Mouse (Mus musculus): ENCODE results near the gene Spg21. TPM values are rescaled to one million over a fixed set of nuclear protein-coding genes. Genes with fewer than 3 reads are reported as not detected.

Gene Spg21
- polyA plus RNA-seq (2016; fragmentation: Nextera tagmentation; extraction: Ambion mirVana) = 93.8 TPM in 2 replicates

DNA sequence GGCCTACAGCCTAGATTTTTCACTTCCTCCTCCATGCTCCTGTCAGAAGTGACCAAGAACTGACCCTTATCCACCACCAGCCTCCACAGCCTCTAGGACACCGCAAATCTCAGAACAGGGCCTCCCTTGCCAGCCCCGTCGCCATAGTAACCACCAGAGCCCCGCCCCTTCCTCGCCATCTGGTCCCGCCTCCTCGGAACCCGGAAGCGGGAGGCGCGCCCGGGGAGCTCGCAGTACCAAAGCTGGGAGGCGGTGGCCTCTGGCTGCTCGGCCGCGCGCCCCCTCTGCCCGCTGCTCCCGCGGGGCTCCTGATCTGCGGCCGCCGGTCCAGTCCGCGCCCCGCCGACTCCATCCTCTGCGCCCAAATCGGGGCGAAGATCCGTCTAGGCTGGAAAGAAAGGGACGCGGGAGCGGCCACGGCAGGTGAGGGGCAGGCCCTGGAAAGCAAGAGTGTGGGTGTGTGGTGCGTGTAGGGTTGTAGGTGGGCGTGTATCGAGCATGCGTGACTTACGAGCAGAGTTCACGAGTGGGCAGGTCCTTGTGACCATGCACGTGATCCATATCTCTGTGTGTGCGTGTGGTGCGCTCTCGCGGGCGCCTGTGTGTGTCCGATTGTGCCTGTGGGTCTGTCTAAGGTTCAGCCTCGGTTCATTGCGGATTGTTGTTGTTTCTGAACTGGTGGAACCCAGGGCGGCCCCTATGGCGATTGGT, at the start of gene Spg21:
Gene Spg21, plus strand, starts transcription at position 216 of the 711 bp plus-strand sequence.
- under 1% methylated on average over 52 of the region's 53 CpGs for WGBS
- peak; percentile 97 for DNase-seq (ENCODE audit: extremely low spot score, low spot score)
- Histone ChIP-seq H3K27ac (peak within 1 kb of the TSS; percentile 92), H3K9me3 (no peaks in the 10 kb centered on the region), H3K27me3 (ENCODE audit: poor library complexity, severe bottlenecking) (no peaks in the 10 kb centered on the region), H3K36me3 (replicated peaks) (peaks cover 14% of the 10 kb centered on the region), H3K4me1 (peaks cover 30% of the 10 kb centered on the region), H3K4me3 (peak within 1 kb of the TSS; percentile 96)

DNA sequence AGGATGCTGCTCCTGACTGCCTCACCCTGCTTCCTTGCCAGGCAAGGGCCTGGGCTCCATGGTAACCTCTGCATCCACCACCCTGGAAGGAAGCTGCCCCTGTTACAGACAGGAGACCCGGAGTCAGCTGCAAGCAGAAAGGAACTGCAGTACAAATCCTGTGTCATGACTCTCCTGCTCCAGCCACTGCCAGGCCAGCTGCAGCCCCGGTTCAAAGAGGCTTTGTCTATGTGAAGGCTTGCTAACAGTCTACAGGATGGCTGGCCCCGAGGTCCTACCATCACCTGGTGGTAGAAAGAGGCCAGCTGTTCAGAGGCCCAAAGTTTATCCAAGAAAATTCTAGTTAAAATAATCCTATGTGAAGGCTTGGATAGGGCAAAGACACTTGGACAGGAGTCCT, 49.4 kb upstream of the Spg21 start:
- 80% methylated on average over 3 of the region's 3 CpGs for WGBS
- DNase-seq (ENCODE audit: extremely low spot score, low spot score) = no peak

DNA sequence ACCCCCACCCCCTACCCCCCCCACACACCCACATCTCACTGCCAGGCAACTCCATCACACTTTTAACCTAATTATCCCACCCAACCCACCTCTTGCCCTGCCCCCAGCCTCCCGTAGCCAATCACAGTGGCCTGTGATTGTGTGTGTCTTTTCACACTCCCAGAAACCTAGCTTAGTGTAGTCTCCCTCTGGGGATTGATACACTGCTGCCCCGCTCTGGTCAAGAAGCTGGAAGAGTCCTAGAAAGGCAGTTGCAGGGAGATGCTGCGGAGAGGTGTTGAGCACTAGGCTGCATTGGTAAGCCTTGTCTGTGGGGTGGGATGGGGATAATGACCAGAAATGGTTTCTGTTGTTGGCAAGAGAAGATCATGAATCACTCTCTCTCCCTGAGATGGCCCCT, 43.0 kb upstream of the Spg21 start:
- H3K27ac ChIP-seq = no peak overlapping the region
- WGBS = 42% methylated on average over 3 of the region's 3 CpGs
- DNase-seq (ENCODE audit: extremely low spot score, low spot score) = no peak
- no peaks in the 10 kb centered on the region for H3K36me3 ChIP-seq (replicated peaks)
- no peaks in the 10 kb centered on the region for H3K27me3 ChIP-seq (ENCODE audit: poor library complexity, severe bottlenecking)
- H3K4me3 ChIP-seq = no peak overlapping the region
- H3K4me1 ChIP-seq = peaks cover 4% of the 10 kb centered on the region; the same call in 1 of the 2 replicates
- H3K9me3 ChIP-seq = no peaks in the 10 kb centered on the region

More for the DNA sequence above, 49.4 kb upstream of the Spg21 start:
- Histone ChIP-seq H3K4me1 (no peaks in the 10 kb centered on the region), H3K9me3 (no peaks in the 10 kb centered on the region), H3K27me3 (ENCODE audit: poor library complexity, severe bottlenecking) (no peaks in the 10 kb centered on the region), H3K27ac (no peak overlapping the region), H3K36me3 (replicated peaks) (no peaks in the 10 kb centered on the region; the same call in 1 of the 2 replicates), H3K4me3 (no peak overlapping the region)

DNA sequence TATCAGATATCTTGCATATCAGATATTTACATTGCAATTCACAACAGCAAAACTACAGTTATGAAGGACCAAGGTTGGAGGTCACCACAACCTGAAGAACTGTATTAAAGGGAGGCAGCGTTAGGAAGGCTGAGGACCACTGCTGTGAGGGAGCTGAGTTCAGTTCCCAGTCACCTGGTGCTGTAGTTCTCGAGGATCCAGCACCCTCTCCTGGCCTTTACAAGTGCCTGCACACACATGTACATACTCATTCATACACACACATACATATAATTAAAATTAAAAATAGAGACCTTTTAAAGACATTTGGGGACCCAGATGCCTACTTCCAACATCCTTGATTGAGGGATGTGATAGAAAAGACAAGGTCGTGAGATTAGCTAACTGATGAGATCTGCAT, 41.1 kb upstream of the Spg21 start:
- H3K4me1 ChIP-seq = peaks cover 4% of the 10 kb centered on the region; the same call in 1 of the 2 replicates
- 78% methylated on average over 3 of the region's 3 CpGs for WGBS
- H3K4me3 ChIP-seq = no peak overlapping the region
- no peaks in the 10 kb centered on the region for H3K9me3 ChIP-seq
- no peaks in the 10 kb centered on the region for H3K27me3 ChIP-seq (ENCODE audit: poor library complexity, severe bottlenecking)
- no peak overlapping the region for H3K27ac ChIP-seq
- DNase-seq (ENCODE audit: extremely low spot score, low spot score) = no peak
- no peaks in the 10 kb centered on the region for H3K36me3 ChIP-seq (replicated peaks)

DNA sequence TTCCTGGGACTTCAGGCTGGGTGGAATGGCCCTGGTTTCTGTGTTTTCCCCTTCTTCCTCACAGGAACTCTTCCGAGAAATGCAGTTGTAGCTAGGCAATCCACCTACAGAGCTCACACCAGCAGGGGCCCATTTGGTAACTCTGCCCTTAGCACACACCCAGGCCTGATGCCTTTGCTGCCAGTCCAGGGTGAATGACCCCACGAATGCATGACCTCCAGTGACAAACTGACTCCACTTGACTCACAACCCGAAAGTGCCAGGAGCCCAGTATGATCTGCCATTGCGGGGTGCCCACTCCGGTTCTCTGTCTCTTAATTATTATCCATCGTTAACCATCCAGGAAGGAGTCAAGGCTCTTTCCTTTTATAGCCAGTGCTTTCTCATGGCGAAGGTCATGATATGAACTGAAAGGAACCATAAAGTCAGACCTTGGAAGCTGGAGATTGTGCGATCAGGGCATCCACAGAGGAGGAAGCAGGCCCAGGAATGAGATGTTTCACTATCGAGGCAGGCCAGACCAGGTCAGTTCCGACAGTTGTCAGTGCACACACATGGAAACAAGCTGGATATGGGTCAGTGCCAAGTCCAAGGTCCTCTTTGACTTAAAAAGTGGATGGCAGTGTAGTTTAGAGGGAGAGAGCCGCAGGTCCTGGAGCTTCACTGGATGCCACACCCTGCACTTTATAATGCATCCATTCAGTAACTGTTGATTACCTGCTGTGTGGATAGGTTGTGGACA, 37.8 kb upstream of the Spg21 start, which contains the start of gene Slc51b:
Gene Slc51b, minus strand, starts transcription at position 196 of the 742 bp plus-strand sequence.
- Histone ChIP-seq H3K4me1 (0 out of 2 replicates have a peak, but pooled peaks cover under 1% of the 10 kb centered on the region), H3K4me3 (no peak within 1 kb of the TSS), H3K9me3 (no peaks in the 10 kb centered on the region), H3K27me3 (ENCODE audit: poor library complexity, severe bottlenecking) (no peaks in the 10 kb centered on the region), H3K27ac (no peak within 1 kb of the TSS), H3K36me3 (replicated peaks) (no peaks in the 10 kb centered on the region)
- DNase-seq (ENCODE audit: extremely low spot score, low spot score) = no peak
- WGBS = 85% methylated on average over 11 of the region's 11 CpGs

DNA sequence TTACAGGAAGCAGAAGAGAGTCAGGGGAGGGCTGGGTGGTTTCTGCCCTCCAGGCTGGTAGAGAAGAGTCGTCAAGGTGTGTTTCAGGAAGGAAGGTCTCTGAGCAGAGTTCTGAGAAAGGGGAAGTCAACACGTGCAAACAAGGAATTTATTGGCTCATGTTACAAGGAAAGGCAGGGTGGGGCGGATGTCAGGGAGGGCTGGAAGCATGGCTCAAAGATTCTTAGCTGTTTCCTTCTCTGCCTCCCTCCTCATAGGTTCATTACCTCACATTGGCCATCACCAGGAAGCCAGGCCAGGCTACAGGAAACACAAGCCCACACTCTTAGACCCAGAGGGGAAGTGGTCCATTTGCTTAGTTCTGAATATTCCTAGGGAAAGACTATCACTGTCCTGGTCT, 36.4 kb upstream of the Spg21 start:
- WGBS = 48% methylated on average over 3 of the region's 3 CpGs
- Histone ChIP-seq H3K9me3 (no peaks in the 10 kb centered on the region), H3K27ac (no peak overlapping the region), H3K36me3 (replicated peaks) (no peaks in the 10 kb centered on the region), H3K4me3 (no peak overlapping the region), H3K4me1 (no peaks in the 10 kb centered on the region), H3K27me3 (ENCODE audit: poor library complexity, severe bottlenecking) (no peaks in the 10 kb centered on the region)
- DNase-seq (ENCODE audit: extremely low spot score, low spot score) = no peak

DNA sequence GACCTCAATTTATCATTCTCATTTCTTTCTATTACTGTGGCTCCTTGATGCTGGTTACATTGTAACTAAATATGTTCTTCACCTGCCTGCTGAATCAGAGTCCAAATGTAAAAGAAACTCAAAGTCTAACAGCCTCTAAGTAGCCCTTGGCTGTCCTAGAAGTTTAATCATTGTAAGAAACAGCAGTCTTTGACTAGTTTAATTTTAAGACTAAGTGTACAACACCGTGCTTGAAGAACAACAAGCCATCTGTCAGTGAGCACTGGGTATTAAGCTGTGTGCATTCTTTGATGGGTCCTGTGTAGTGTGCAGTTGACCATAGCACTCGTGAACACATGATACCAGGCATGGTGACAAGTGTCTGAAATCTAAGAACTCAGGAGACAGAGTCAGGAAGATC, 33.2 kb upstream of the Spg21 start:
- no peak for DNase-seq (ENCODE audit: extremely low spot score, low spot score)
- no peaks in the 10 kb centered on the region for H3K36me3 ChIP-seq (replicated peaks)
- H3K9me3 ChIP-seq = no peaks in the 10 kb centered on the region
- H3K27ac ChIP-seq = no peak overlapping the region
- WGBS = 76% methylated on average over 2 of the region's 2 CpGs
- no peaks in the 10 kb centered on the region for H3K4me1 ChIP-seq
- no peak overlapping the region for H3K4me3 ChIP-seq
- no peaks in the 10 kb centered on the region for H3K27me3 ChIP-seq (ENCODE audit: poor library complexity, severe bottlenecking)

DNA sequence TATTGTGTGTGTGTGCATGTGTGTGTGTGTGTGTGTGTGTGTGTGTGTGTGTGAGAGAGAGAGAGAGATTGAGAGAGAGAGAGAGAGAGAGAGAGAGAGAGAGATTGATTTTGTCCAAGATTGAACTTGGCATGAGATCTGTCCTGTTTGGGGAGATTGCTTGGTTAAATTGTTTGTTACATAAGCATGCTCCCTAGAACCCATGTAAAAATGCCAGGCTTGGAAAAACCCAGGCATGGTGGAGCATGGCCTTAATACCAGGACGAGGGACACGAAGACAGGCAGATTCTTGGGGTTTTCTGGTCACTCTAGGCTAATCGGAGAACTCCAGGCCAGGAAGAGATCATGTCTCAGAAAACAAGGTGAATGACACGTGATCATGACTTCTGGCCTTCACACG, 32.7 kb upstream of the Spg21 start:
- 83% methylated on average over 5 of the region's 5 CpGs for WGBS
- H3K27me3 ChIP-seq (ENCODE audit: poor library complexity, severe bottlenecking) = no peaks in the 10 kb centered on the region
- H3K4me3 ChIP-seq = no peak overlapping the region
- H3K9me3 ChIP-seq = no peaks in the 10 kb centered on the region
- DNase-seq (ENCODE audit: extremely low spot score, low spot score) = no peak
- H3K36me3 ChIP-seq (replicated peaks) = no peaks in the 10 kb centered on the region
- no peak overlapping the region for H3K27ac ChIP-seq
- H3K4me1 ChIP-seq = no peaks in the 10 kb centered on the region

DNA sequence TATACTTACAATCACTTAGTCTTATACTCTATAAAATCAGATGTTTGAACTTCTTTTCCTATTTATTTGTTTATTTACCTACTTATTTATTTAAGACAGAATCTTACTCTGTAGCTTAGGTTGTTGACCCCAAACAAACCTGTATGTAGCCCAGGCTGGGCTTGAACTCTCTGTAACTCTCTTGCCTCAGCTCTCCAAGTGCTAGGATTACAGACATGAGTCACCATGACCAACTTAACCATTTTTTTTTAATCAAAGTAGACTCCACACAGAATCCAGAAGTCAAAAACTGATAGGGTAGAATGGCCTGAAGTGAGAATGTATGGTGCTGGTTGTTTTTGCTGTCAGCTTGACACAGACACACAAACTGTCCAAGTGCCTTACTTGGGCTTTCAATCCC, 30.3 kb upstream of the Spg21 start:
- Histone ChIP-seq H3K27ac (no peak overlapping the region), H3K27me3 (ENCODE audit: poor library complexity, severe bottlenecking) (no peaks in the 10 kb centered on the region), H3K9me3 (no peaks in the 10 kb centered on the region), H3K4me1 (no peaks in the 10 kb centered on the region), H3K4me3 (no peak overlapping the region), H3K36me3 (replicated peaks) (no peaks in the 10 kb centered on the region)
- no peak for DNase-seq (ENCODE audit: extremely low spot score, low spot score)

DNA sequence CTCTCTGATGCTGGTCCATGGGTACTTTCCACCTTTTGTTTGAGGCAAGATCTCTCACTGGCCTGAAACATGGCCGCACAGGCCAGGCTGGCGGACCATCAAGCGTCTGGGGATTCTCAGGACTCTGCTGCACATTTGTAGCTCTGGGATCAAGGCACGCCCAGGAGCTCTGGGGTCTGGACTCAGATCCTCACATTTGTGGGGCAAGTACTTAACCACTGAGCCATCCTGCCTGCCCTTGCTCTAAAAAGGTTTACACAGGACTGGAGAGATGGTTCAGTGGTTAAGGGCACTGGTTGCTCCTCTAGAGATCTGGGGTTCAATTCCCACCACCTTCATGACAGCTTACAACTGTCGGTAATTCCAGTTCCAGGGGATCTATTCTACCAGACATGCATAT, 29.8 kb upstream of the Spg21 start:
- WGBS = 91% methylated on average over 5 of the region's 5 CpGs

DNA sequence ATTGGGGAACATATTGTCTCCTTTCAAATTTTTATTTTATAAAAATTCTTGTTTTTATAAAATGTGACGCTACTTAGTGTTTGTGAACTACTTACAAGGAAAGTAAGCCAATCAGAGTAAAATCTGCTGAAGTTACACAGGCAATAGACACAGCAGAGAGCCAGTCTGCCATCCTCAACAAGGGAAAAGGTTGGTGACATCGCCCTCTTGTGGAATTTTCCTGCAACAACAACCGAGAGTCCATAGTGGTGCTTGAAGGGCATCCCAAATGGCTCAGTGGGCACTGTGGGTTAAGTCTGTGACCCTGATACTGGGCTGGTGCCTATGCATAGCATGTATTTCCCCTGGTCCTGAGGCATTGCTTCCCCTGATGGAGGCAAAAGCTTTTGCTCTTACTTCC, 28.5 kb upstream of the Spg21 start:
- 2% methylated on average over 3 of the region's 3 CpGs for WGBS
- no peak overlapping the region for H3K27ac ChIP-seq

More for the DNA sequence above, 29.8 kb upstream of the Spg21 start:
- Histone ChIP-seq H3K9me3 (no peaks in the 10 kb centered on the region), H3K27ac (no peak overlapping the region), H3K27me3 (ENCODE audit: poor library complexity, severe bottlenecking) (no peaks in the 10 kb centered on the region), H3K4me3 (no peak overlapping the region), H3K36me3 (replicated peaks) (no peaks in the 10 kb centered on the region), H3K4me1 (no peaks in the 10 kb centered on the region)
- no peak for DNase-seq (ENCODE audit: extremely low spot score, low spot score)

DNA sequence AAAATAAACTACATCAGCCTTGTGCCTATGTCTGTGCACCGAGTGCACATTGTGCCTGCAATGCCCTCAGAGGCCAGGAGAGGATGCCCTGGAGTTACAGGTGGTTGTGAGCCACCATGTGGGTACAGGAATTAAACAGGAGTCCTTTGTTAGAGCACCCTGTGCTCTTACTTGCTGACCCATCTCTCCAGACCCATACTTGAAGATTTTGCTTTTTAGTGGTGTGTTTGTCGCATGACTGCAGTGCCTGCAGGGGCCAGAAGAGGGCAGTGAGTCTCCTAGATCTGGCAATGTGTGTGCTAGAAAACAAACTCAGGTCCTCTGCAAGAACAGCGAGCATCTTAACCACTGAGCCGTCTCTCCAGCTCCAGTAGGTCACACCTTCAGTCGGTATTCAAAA, 26.6 kb upstream of the Spg21 start:
- 0 out of 2 replicates have a peak overlapping the region, but pooled peaks have one; percentile 5 for H3K27ac ChIP-seq
- no peaks in the 10 kb centered on the region for H3K27me3 ChIP-seq (ENCODE audit: poor library complexity, severe bottlenecking)
- peaks cover 11% of the 10 kb centered on the region for H3K36me3 ChIP-seq (replicated peaks)
- H3K9me3 ChIP-seq = no peaks in the 10 kb centered on the region
- peak; percentile 45 for DNase-seq (ENCODE audit: extremely low spot score, low spot score)
- WGBS = 60% methylated on average over 5 of the region's 5 CpGs
- no peak overlapping the region for H3K4me3 ChIP-seq
- peaks cover 10% of the 10 kb centered on the region for H3K4me1 ChIP-seq

More for the DNA sequence above, 28.5 kb upstream of the Spg21 start:
- Histone ChIP-seq H3K4me1 (peaks cover 10% of the 10 kb centered on the region), H3K9me3 (no peaks in the 10 kb centered on the region), H3K4me3 (no peak overlapping the region), H3K36me3 (replicated peaks) (no peaks in the 10 kb centered on the region), H3K27me3 (ENCODE audit: poor library complexity, severe bottlenecking) (no peaks in the 10 kb centered on the region)
- DNase-seq (ENCODE audit: extremely low spot score, low spot score) = peak; percentile 76

DNA sequence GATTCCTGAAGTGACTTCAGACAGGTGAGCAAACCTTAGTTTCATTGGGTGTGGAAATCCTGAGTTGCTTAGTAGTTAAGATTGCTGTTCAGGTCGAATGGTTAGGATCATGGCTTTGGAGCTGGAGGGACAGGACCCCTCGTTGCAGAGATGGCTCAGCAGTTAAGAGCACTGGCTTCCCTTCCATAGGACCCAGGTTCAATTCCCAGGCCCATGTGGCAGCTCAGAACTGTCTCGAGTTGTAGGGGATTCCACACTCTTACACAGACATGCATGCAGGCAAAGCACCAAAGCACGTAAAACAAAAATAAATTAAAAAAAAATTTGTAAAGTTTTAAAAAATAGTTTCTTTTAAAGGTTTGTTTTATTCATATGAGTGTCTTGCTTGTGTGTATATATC, 25.5 kb upstream of the Spg21 start:
- DNase-seq (ENCODE audit: extremely low spot score, low spot score) = no peak
- no peaks in the 10 kb centered on the region for H3K27me3 ChIP-seq (ENCODE audit: poor library complexity, severe bottlenecking)
- H3K4me1 ChIP-seq = peaks cover 10% of the 10 kb centered on the region
- peak overlapping the region; percentile 97 for H3K4me3 ChIP-seq
- 75% methylated on average over 4 of the region's 4 CpGs for WGBS
- no peak overlapping the region for H3K27ac ChIP-seq
- no peaks in the 10 kb centered on the region for H3K9me3 ChIP-seq
- H3K36me3 ChIP-seq (replicated peaks) = peaks cover 21% of the 10 kb centered on the region
